Mouse (Mus musculus) cerebellum, postnatal 10 days (tissue): ENCODE results near the gene Gmeb1.
"Not testable (repeated sequence)": the region's sequence is repeated elsewhere in the genome, so short reads cannot be mapped to it uniquely, and the experiment has no call there.

Experiments used
- DNase-seq, 2 experiments: peaks; one replicate each; pipeline ENCODE4 v3.0.0; 2021; ENCODE audit warnings: mixed read lengths in 2 of 2

Gene Gmeb1

DNA sequence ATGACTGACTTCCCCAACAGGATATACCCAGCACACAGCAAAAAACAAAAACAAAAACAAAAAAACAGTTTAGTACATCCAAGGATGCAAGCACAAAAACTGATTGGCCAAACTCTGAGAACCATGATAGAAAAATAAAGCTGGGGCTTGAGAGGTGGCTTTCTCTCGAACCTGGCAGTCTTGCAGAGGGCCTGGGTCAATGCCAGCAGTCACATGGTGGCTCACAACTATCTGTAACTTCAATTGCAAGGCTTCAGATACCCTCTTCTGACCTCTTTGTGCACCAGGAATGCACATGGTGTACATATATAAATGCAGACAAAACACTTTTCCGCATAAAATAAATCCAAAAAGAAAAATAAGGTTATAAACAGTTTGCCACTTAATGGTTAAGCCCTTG lies 11.8 kb upstream of the Gmeb1 start:
- peak; percentile 65 to 71 for DNase-seq

DNA sequence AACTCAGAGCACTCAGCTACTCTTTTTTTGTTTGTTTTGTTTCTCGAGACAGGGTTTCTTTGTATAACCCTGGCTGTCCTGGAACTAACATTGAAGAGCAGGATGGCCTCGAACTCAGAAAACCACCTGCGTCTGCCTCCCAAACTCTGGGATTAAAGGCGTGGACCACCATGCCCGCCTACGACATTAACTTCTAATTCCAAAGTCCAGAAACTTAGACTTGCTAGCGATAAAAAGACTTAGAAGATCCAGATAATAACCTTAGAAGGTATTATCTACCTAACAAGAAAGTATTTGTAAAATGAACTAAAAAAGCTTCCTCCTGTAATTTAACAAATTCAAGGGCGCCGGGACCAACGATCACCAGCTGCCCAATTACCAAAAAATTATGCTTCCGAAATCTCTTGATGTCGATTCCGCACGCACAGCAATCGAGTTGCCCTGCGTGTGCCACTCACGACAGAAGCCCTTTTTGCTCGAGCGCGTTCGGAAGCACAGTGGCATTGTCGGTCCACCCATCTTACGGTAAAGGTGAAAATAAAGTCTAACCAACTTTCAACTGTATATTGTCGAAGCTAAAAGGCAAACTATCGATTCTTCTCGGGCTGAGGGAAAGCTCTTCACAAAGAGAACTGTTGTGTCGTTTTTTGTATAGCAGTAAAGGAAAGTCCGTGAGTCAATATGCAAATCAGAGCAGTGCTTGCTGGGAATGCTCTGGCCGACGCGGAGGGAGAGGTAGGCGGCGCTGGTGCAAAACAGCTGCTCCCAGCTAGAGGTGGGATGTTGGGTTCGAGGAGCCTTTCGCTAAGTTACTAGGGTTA lies 8.5 kb upstream of the Gmeb1 start:
- DNase-seq: peak; percentile 88 to 92

DNA sequence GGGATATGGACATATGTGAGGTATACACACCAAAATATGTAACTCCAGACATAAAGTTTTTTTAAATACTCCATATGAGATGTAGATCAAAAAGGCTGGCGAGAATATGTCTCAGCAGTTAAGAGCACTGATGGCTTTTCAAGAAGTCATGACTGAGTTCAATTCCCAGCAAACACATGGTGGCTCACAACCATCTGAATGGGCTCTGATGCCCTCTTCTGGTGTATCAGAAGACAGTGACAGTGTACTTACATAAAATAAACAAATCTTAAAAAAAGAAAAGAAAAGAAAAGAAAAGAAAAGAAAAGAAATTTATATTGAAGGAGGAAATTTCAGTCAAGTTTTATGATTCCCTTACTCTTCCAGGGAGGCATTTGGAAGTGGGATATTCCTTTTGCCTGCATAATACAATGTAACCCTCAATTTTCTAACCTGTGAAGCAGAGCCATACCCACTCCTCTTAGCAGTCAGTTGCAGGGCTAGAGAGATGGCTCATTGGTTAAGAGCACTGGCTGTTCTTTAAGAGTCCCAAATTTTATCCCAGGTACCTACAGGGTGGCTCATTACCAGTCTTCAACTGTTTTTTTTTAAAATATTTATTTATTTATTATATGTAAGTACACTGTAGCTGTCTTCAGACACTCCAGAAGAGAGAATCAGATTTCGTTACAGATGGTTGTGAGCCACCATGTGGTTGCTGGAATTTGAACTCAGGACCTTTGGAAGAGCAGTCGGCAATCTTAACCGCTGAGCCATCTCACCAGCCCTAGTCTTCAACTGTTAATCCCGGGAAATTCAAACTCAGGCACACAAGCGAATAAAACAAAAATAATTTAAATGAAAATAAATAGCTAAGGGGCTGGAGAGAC lies 7.7 kb upstream of the Gmeb1 start:
- peak in 1 of 2 experiments; percentile 27 for DNase-seq

DNA sequence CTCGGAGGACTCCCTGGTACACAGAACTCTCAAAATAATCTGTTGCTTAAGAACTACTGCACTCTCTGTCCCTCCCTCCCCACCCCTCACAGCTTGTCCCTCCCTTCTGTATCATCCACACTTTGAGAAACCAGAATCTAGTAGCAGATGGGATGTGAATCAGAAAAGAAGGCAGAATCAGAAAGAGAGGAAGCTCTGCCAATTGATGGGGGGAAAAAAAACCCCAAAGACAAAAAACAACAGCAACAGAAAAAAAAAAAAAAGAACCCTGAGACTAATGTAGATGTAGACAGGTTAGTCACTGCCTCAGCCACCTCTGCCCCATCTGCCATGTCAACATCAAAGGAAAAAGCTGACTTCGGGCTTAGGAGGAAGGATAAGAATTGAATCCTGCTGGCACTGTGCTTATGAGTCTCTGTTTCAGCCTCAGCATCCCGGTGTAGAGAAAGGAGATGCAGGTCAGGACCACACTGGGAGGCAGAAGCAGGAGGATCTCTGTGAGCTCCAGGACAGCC lies 5.5 kb upstream of the Gmeb1 start:
- no peak for DNase-seq

DNA sequence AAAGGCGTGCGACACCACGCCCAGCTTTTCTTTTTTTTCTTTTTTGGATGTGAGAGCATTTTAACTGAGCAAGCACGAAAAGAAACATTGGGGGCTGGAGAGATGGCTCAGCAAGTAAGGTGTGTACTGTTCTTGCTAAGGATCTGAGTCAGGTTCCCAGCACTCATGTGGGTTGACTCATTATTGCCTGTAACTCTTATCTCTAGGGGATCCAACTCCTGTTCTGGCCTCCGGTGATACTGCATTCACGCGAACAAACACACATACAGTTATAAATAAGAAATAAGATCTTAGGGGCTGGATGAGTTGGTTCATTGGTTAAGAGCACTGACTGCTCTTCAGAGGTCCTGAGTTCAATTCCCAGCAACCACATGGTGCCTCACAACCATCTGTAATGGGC lies 1.9 kb upstream of the Gmeb1 start:
- no peak for DNase-seq

DNA sequence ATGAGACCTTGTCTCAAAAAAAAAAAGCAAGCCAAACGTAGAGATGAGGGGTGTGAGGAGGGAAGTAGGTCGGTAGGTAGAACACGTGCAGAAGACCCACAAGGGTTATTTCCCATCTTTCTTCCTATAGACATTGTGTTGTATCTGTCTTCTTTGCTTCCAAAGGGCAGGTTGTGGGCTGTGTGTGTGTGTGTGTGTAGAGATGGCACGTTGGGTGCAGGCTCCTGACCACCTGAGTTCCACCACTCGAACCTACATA lies 885 bp upstream of the Gmeb1 start:
- no peak for DNase-seq

DNA sequence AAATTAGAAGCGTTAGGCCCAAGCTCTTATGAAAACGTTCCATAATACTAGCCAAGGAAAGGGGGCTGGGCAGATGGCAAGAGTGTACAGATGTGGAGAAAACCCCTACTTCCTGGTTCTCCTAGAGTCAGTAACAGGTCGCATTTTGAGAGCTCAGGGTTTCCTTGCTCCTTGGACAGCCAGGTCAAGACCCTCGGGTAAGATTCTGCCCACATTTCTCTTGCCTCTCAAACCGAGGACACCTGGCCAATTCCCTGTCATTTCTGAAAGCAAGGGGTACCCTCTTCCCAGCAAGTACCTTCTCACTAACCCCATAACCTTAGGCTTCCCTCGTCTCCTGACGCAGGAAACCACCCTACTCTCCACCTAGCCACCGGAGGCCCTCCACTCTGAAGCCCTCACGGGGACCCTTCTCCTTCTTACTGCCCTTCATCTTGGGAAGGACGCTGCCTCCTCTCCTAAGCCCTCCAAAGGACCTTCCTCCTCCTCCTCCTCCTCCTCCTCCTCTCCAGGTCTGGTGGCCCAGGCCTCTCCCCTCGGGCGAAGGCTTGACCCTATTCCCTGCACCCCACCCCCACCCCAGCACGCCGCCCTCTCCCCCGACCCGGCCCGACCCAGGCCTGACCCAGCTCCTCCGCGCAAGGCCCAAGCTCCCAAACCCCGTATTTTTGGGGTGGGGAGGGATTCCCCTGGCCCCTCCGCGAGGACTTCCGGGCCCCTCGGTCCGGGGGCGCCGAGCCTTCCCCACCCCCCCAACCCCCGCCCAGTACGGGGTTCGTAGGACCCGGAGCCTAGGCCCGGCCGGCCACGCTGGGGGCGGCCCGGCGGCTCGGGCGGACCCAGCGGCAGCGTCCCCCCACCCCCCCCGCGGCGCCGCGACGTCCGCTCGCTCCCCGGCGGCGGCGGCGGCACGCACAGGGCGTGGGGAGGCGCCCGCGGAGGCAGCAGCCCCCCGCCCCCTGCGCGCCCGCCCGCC lies 710 bp downstream of the Gmeb1 start:
- DNase-seq: peak; percentile 16 to 73

DNA sequence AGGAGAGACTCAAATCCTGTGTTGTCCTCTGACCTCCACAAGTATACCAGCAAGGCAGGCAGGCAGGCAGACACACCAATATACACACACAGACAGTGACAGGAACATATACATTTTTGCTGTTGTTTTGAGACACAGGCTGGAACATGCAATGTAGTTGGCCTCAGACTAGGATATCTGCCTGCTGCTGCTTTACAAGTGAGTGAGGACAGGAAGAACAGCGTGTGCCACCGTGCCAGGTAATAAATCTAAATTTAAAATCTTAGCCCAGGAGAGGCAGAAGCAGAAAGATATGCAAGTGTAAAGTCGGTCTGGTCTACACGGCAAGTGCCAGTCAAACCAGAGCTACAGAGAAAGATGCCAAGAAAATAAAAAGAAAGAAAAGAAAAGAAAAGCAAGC lies 2.2 kb downstream of the Gmeb1 start:
- DNase-seq: no peak

DNA sequence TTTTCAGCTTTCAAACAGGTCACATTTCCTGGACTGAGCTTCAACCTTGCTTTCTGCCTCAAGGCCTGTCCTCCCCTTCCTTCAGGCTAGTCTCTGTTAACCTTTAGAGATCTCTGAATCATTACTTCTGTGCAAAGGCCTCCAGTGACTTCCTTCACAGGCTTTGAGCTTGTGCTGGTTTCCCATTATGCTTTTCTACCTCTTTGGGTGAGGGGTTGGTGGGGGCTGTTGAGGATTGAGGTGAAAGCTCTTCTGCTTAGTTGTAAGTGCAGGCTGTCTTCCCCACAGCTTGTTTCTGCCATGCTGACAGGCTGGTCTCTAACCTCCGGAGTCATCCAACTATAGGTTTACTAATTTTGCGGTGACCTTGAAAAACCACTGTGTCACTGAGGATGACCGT lies 5.0 kb downstream of the Gmeb1 start:
- DNase-seq: no peak

DNA sequence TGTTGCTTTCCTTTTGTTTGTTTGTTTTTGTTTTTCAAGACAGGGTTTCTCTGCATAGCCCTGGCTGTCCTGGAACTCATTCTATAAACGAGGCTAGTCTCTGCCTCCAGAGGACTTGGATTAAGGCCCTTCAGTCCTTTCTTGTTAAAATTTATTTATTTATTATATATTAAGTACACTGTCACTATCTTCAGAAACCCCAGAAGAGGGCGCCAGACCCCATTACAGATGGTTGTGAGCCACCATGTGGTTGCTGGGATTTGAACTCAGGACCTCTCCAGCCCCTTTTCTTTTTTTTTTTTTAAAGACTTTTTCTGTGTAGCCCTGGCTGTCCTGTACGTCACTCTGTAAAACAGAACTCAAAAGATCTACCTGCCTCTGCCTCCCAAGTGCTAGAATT lies 6.4 kb downstream of the Gmeb1 start:
- peak in 1 of 2 experiments; percentile 29 for DNase-seq

DNA sequence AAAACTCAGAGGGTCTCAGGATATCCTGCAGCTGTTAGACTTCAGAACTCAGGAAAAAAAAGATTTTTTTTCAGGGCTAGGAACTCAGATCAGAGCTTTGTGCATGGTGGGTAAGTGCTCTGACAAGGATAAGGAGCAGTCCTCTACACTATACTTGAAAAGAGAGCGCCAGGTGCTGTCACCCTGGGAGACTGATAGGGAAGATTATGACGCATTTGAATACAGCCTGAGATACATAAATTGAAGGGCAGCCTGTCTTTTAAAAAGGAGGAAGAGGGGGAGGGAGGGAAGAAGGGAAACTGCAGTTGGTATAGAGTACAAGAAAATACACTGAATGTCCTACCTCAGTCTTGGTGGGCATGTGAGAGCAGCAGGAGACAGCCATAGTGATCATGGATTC lies 7.8 kb downstream of the Gmeb1 start:
- DNase-seq: no peak

DNA sequence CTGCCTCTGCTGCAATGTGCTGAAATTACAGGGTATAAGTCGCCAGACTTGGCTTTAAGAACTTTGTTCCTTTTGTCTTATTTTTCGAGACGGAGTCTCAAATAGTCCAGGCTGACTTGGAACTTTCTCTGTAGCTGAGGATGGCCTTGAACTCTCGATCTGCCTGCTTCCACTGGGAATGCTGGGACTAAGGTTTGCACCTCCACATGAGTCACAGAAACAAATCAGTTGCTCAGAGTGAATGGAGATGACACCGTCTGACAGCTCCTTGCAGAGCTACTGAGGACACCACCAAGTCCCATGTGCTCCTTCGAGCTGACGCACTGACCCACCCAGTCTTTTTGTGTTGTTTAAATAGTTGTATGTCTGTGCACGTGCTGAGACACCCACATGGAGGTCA lies 8.3 kb downstream of the Gmeb1 start:
- no peak for DNase-seq

DNA sequence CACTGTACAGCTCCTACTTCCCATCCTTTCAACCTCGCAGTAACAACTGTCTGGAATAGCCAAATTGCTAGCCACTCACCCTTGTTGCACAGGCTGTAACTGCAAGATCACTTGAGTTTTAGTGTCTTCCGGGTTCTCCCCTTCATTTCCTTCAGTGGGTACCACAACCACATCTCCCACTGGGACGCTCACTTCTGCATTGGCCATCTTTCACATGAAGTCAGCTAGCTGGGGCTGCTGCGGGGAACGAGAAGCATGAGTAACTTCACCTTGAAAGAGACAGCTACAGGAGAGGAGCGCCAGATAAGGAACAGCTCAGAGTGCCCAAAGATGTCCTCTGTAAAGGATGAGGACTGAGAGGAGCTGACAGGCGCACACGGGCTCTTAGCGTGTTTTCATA lies 9.8 kb downstream of the Gmeb1 start:
- no peak for DNase-seq

DNA sequence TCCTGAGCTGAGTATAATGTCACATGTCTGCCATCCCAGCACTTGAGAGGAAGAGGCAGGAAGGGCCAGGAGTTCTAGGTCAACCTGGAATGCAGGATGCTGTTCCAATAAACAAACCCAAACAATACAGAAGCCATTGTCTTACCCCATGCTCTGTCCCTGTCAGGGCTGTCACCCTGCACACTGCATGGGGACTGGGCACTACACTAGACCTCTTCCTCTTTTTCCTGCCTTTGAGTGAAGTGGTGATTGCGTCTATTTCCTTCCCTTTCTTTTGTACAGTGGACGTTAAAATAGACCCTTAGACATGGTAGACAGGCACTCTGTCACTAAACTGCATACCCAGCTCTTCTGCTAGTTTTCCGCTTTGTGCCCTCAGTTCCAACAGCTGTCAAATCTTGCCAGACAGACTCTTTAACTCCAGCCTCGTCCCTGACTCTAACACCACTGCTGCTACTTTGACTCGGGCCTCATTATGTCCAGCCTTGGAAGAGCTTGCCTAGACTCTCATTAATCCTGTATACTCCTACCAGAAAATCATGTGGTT lies 13.9 kb downstream of the Gmeb1 start:
- no peak for DNase-seq

DNA sequence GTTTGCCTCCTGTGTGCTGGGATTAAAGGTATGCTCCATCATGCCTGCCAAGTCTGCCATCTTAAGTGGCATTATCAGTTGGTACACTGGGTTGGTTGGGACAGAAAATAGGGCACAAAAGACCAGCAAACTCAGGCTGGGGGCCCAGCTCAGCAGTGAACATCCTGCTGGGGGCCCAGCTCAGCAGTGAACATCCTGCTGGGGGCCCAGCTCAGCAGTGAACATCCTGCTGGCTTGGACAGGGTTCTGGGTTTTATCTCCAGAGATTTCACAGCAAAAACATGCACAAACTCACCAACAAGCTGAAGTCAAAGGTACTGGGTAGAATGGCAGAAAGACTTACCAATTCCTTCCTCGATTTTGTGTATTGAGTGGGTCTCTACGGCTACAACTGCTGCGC lies 15.8 kb downstream of the Gmeb1 start:
- no peak for DNase-seq

DNA sequence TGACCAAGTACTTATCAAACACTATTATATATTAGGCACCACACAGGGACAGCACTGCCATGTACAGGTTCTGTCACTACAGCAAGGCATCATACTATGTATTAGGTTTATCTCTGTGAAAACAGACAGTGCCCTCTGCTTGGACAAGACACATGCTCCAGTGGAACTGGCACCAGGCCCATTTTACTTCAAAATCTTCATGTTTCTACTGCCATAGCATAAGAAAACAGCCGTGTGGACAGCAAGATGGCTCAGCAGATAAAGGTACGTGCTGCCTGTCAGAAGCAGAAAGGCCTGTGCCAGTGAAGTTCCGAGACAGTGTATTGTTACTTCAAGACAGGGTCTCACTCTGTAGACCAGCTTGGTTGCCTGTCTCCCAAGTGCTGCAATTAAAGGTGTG lies 20.2 kb downstream of the Gmeb1 start:
- no peak for DNase-seq

DNA sequence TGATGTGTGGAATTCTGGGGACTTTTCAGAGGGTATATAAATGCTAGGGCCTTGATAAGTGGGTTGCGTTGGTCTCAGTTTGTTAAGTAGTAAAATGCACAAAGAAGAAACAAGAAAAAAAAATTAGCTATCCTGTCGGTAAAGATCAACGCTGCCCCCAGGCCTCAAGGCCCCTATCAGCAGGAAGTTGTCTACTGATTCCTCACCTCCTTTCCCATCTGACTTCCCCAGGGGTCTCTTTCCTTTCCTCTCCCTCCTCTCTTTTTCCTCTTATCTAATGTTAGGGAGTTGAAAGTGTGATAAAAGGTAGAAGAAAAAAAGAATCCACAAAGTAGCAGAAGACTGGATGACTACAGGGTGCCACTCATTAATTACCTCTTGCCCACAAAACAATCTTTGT lies 21.0 kb downstream of the Gmeb1 start:
- no peak for DNase-seq

DNA sequence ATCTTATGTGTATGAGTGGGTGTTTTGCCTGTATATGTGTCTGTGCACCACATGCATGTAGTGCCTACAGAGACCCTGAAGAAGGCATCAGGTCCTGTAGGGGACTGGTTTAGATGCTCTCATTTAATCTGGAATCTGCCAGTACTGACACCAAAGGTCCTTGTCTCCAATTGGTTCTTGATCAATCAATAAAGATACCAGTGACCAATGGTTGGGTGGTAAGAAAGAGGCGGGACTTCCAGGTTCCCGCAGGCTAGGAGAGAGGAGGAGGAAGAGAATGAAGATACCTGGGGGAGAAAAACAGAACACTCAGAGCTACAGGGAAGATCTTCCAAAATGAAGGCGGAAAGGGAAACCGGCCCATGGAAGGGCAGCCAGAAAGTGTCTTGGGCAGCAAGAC lies 23.0 kb downstream of the Gmeb1 start:
- DNase-seq: no peak

DNA sequence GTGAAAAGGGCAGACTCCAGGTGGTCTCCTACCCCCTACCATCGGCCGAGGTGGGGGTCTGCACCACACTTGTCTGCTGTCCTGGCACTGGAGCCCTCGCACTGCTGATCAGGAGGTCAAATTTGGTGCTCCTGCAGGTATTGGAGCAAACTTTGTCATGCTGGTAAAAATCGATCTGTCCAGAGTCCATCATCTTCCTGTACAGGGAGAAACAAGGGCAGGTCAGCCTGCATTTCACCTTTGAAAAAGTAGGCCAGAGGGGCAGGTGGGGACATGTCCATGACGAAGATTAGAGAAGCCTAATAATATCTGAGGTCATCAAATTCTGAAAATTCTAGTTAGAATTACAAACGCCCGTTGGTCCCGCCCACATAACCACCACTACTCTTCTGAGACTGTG lies 26.7 kb downstream of the Gmeb1 start:
- no peak for DNase-seq

DNA sequence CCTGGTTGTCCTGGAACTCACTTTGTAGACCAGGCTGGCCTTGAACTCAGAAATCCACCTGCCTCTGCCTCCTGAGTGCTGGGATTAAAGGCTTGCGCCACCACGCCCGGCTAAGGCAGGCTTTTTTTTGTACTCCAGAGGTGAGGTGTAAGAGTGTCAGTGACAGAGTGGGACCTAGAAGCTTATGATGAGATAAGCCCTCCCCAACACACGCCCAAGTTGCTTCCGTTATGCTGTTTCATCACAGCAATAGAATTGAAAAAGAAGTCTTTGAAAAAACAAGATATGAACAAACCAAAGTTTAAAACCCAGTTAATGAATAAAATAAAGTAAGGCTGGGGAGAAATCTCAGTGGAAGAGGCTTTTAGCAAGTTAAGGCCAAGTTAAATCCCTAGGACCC lies 31.0 kb downstream of the Gmeb1 start:
- no peak for DNase-seq

DNA sequence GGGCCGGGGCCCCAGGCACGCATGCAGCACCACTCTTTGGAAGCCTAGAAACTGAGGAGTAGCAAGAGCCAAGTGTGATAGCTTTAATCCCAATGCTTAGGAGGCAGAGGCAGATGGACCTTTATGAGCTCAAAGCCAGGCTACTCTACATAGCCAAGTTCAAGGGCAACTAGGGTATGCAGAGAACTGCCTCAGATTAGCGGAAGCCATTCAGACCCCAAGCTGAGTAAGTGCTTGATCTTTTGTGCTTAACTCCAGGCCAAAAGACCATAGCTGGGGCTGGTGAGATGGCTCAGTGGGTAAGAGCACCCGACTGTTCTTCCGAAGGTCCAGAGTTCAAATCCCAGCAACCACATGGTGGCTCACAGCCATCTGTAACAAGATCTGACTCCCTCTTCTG lies 39.4 kb downstream of the Gmeb1 start:
- not testable (repeated sequence) for DNase-seq

DNA sequence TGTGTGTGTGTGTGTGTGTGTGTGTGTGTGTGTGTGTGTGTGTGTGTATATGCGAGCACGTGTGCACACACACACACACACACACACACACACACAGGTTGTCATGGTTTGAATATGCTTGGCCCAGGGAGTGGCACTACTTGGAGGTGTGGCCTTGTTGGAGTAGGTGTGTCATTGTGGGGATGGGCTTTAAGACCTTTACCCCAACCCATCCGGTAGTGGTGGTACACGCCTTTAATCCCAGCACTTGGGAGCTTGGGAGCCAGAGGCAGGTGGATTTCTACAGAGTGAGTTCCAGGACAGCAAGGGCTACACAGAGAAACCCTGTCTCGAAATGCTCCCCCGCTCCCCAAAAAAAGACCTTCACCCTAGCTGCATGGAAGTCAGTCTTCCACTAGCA lies 43.0 kb downstream of the Gmeb1 start:
- not testable (repeated sequence) for DNase-seq

DNA sequence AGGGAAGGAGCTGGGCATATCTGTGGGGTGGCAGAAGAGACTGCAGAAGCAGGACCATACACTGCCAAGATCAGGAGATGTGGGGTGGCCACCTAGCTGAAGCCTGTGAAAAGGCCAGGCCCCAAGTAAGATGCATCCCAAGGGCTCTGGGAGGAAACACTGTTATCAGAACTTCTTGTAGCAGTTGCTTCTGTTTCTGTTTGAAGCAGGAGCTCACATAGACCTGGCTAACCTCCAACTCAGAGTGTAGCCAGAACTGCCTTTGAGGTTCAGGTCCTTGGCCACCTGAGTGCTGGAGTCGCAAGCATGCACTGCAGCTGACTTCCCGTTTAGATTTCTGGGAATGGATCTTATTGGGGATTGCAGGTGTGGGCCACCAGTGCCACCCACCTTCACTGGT lies 43.6 kb downstream of the Gmeb1 start:
- no peak for DNase-seq
